Mouse (Mus musculus) kidney, embryonic 16.5 days (tissue): ENCODE measurements around the gene Ankar. TPM values are rescaled to one million over a fixed set of nuclear protein-coding genes. Genes with fewer than 3 reads are reported as not detected.

ENCODE experiments used
- ATAC-seq: fragments of 200-750 bp; cut with Nextera tagmentation; 2 replicates; pipeline ENCODE4 v1.8.0; 2017; ENCODE audit warnings: moderate TSS enrichment; ENCODE audit not compliant: low FRiP score, low TSS enrichment
- H3K27ac ChIP-seq: fragments of 300-500 bp; sonication (generic); 2 replicates; pipeline ENCODE4 v1.5.1; 2014; ENCODE audit warnings: low read length
- H3K27me3 ChIP-seq: fragments of 300-500 bp; sonication (generic); 2 replicates; pipeline ENCODE4 v1.6.1; 2014; ENCODE audit warnings: low read length, control low read depth, mixed read lengths; ENCODE audit not compliant: insufficient read depth
- H3K36me3 ChIP-seq: fragments of 300-500 bp; sonication (generic); 2 replicates; pipeline ENCODE4 v1.6.1; 2014; ENCODE audit warnings: low read length, control low read depth, mixed read lengths; ENCODE audit not compliant: insufficient read depth
- H3K4me1 ChIP-seq: fragments of 300-500 bp; sonication (generic); 2 replicates; pipeline ENCODE4 v1.6.1; 2014; ENCODE audit warnings: low read length, control low read depth, mixed read lengths; ENCODE audit not compliant: insufficient read depth
- H3K4me2 ChIP-seq: fragments of 300-500 bp; sonication (generic); replicated peaks from 2 replicates; pipeline ENCODE4 v1.6.1; 2014; ENCODE audit warnings: low read depth, low read length
- H3K4me3 ChIP-seq: fragments of 300-500 bp; sonication (generic); 2 replicates; pipeline ENCODE4 v1.5.1; 2014; ENCODE audit warnings: mild to moderate bottlenecking, low read length
- H3K9ac ChIP-seq: fragments of 300-500 bp; sonication (generic); replicated peaks from 2 replicates; pipeline ENCODE4 v1.6.1; 2014; ENCODE audit warnings: low read length
- H3K9me3 ChIP-seq: fragments of 300-500 bp; sonication (generic); 2 replicates; pipeline ENCODE4 v1.6.1; 2016; ENCODE audit warnings: low read length, control low read depth
- WGBS: fragments of 180-500 bp; shearing (Covaris S2); extraction: QIAGEN DNeasy Blood & Tissue Kit; methylation state at CpG from one replicate; pipeline ENCODE4 v1.1.7; 2014; 5-methylcytosine and 5-hydroxymethylcytosine counted together
- polyA plus RNA-seq: library from polyadenylated mRNA; unstranded; fragments of >200 nt; fragmentation: Nextera tagmentation; extraction: Ambion mirVana; gene quantifications from 2 replicates; pipeline ENCODE4 v1.2.1, GENCODE M21; 2015

Ankar gene
- polyA plus RNA-seq, 1 experiment from 2014 or later = 0.05 TPM

GRCm38 (mm10) chr1:72728781-72729180, 28.4 kb upstream of the Ankar start:
- 36% methylated on average over 4 of the region's 4 CpGs for WGBS
- H3K36me3 ChIP-seq = no peaks in the 10 kb centered on the region
- H3K4me3 ChIP-seq = no peak overlapping the region
- peak; percentile 63; the same call in 1 of the 2 replicates for ATAC-seq
- no peak overlapping the region for H3K4me2 ChIP-seq
- H3K9ac ChIP-seq = no peak overlapping the region
- peaks cover 15% of the 10 kb centered on the region; the same call in 1 of the 2 replicates for H3K4me1 ChIP-seq
- H3K9me3 ChIP-seq = no peaks in the 10 kb centered on the region
- H3K27me3 ChIP-seq = no peaks in the 10 kb centered on the region
- no peak overlapping the region for H3K27ac ChIP-seq

DNA sequence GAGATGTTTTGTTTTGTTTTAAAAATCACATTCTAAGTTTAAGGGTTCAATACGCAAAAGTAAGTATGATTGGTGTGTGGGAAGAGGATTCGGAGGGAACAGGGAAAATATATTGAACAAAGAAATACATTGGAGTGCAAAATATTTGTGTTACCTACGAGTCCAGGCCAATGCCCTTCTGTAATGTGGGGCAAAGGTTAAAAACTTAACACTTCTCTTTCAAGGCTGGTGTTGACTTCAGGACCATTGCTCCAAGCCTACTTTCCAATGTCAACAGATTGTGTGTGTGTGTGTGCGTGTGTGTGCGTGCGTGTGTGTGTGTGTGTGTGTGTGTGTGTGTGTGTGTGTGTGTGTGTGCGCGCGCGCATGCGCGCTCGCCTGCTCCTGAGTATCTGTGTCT, 25.6 kb upstream of the Ankar start:
- no peak for ATAC-seq
- Histone ChIP-seq H3K36me3 (no peaks in the 10 kb centered on the region), H3K4me3 (no peak overlapping the region), H3K27me3 (no peaks in the 10 kb centered on the region), H3K27ac (no peak overlapping the region), H3K4me2 (no peak overlapping the region), H3K9ac (no peak overlapping the region), H3K4me1 (peaks cover 15% of the 10 kb centered on the region; the same call in 1 of the 2 replicates), H3K9me3 (no peaks in the 10 kb centered on the region)
- 86% methylated on average over 13 of the region's 13 CpGs for WGBS

GRCm38 (mm10) chr1:72724354-72724753, 24.0 kb upstream of the Ankar start:
- no peaks in the 10 kb centered on the region for H3K9me3 ChIP-seq
- no peaks in the 10 kb centered on the region for H3K27me3 ChIP-seq
- ATAC-seq = no peak
- 82% methylated on average over 2 of the region's 2 CpGs for WGBS
- no peak overlapping the region for H3K9ac ChIP-seq
- no peak overlapping the region for H3K4me2 ChIP-seq
- peaks cover 8% of the 10 kb centered on the region; the same call in 1 of the 2 replicates for H3K4me1 ChIP-seq
- H3K27ac ChIP-seq = no peak overlapping the region
- no peaks in the 10 kb centered on the region for H3K36me3 ChIP-seq
- no peak overlapping the region for H3K4me3 ChIP-seq

DNA sequence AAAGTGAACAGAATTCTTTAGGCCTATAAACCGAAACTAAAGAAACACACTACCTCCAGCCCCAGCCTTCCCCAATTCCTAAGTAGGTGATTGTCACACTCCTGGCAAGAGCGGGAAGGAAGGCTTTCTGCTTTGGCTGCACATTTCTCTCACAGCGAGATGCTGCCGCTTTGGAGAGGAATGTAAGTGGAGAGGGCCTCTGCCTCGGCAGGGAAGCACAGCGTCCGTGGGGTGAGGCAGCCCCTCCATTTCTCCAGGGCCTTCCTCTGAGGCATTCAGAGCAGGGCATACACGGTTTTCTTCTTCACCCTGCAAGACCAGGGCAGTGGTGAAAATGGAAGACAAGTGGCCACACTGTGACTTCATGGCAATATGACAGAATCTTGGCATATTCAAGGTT, 22.3 kb upstream of the Ankar start:
- ATAC-seq = no peak
- 46% methylated on average over 8 of the region's 8 CpGs for WGBS

GRCm38 (mm10) chr1:72720115-72720725, 19.8 kb upstream of the Ankar start:
- H3K36me3 ChIP-seq = peaks cover 7% of the 10 kb centered on the region; the same call in 1 of the 2 replicates
- no peak overlapping the region for H3K27ac ChIP-seq
- H3K27me3 ChIP-seq = no peaks in the 10 kb centered on the region
- ATAC-seq = 0 out of 2 replicates have a peak, but pooled peaks have one; percentile 16
- 53% methylated on average over 6 of the region's 6 CpGs for WGBS
- H3K4me3 ChIP-seq = no peak overlapping the region
- no peak overlapping the region for H3K9ac ChIP-seq
- no peaks in the 10 kb centered on the region for H3K4me1 ChIP-seq
- no peak overlapping the region for H3K4me2 ChIP-seq
- H3K9me3 ChIP-seq = no peaks in the 10 kb centered on the region

More for the DNA sequence above, 22.3 kb upstream of the Ankar start:
- no peaks in the 10 kb centered on the region for H3K36me3 ChIP-seq
- no peaks in the 10 kb centered on the region for H3K27me3 ChIP-seq
- H3K4me3 ChIP-seq = no peak overlapping the region
- H3K9ac ChIP-seq = no peak overlapping the region
- H3K9me3 ChIP-seq = no peaks in the 10 kb centered on the region
- H3K4me2 ChIP-seq = no peak overlapping the region
- no peak overlapping the region for H3K27ac ChIP-seq
- no peaks in the 10 kb centered on the region for H3K4me1 ChIP-seq

- H3K9me3 ChIP-seq = no peaks in the 10 kb centered on the region
- no peaks in the 10 kb centered on the region for H3K27me3 ChIP-seq
- no peak overlapping the region for H3K4me3 ChIP-seq
- WGBS = 25% methylated on average over 5 of the region's 5 CpGs
- no peak overlapping the region for H3K4me2 ChIP-seq
- peak; percentile 68 for ATAC-seq
- no peak overlapping the region for H3K27ac ChIP-seq
- H3K36me3 ChIP-seq = peaks cover 20% of the 10 kb centered on the region
- H3K4me1 ChIP-seq = peaks cover 5% of the 10 kb centered on the region; the same call in 1 of the 2 replicates
- H3K9ac ChIP-seq = 0 out of 2 replicates have a peak overlapping the region, but pooled peaks have one; percentile 6
These were observed 18.5 kb upstream of the Ankar start for GRCm38 (mm10) chr1:72718846-72719245.

DNA sequence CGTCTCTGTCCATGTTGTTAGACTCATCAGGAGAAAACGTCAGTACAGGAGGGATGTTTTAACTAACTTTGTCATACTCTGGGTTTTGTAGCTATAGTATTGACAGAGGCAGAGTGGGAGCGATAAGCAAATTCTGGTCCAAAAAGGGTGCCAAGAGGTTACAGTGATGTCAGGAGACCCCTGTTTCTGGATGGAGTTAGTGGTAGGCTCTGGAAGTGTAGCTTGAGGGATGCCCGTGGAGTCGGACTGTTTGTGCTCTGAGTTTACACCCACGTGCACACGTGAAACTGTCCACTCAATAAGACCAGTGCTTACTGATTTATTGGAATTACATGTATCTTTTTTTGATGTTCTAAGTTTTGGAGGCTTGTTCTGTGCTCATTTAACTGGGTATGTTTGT, 17.2 kb upstream of the Ankar start:
- Histone ChIP-seq H3K9me3 (no peaks in the 10 kb centered on the region), H3K4me1 (peaks cover 16% of the 10 kb centered on the region), H3K4me2 (no peak overlapping the region), H3K4me3 (no peak overlapping the region), H3K27ac (no peak overlapping the region), H3K27me3 (no peaks in the 10 kb centered on the region), H3K9ac (no peak overlapping the region), H3K36me3 (peaks cover 30% of the 10 kb centered on the region)
- WGBS = 84% methylated on average over 7 of the region's 7 CpGs
- no peak for ATAC-seq

- H3K36me3 ChIP-seq = peaks cover 30% of the 10 kb centered on the region
- no peak overlapping the region for H3K27ac ChIP-seq
- no peaks in the 10 kb centered on the region for H3K9me3 ChIP-seq
- H3K4me1 ChIP-seq = peaks cover 19% of the 10 kb centered on the region
- peak; percentile 49; the same call in 1 of the 2 replicates for ATAC-seq
- no peak overlapping the region for H3K4me2 ChIP-seq
- no peaks in the 10 kb centered on the region for H3K27me3 ChIP-seq
- WGBS = 5% methylated on average over 5 of the region's 5 CpGs
- H3K9ac ChIP-seq = no peak overlapping the region
- no peak overlapping the region for H3K4me3 ChIP-seq
These were observed 16.5 kb upstream of the Ankar start for GRCm38 (mm10) chr1:72716926-72717325.

- Histone ChIP-seq H3K27ac (no peak overlapping the region), H3K9me3 (no peaks in the 10 kb centered on the region), H3K27me3 (no peaks in the 10 kb centered on the region), H3K4me1 (peaks cover 19% of the 10 kb centered on the region), H3K4me3 (no peak overlapping the region), H3K4me2 (no peak overlapping the region), H3K36me3 (peaks cover 30% of the 10 kb centered on the region), H3K9ac (no peak overlapping the region)
- WGBS = 51% methylated on average over 2 of the region's 2 CpGs
- no peak for ATAC-seq
These were observed 16.0 kb upstream of the Ankar start for GRCm38 (mm10) chr1:72716421-72716820.

GRCm38 (mm10) chr1:72715593-72716361, 15.4 kb upstream of the Ankar start:
- no peak overlapping the region for H3K4me3 ChIP-seq
- peaks cover 19% of the 10 kb centered on the region for H3K4me1 ChIP-seq
- H3K9me3 ChIP-seq = no peaks in the 10 kb centered on the region
- peaks cover 30% of the 10 kb centered on the region for H3K36me3 ChIP-seq
- no peaks in the 10 kb centered on the region for H3K27me3 ChIP-seq
- H3K27ac ChIP-seq = no peak overlapping the region
- no peak overlapping the region for H3K4me2 ChIP-seq
- no peak overlapping the region for H3K9ac ChIP-seq
- 66% methylated on average over 3 of the region's 3 CpGs for WGBS
- no peak for ATAC-seq
